Mouse (Mus musculus) bone marrow macrophage, adult 2 months (primary cell): ENCODE results near the gene Erc2. TPM values are rescaled to one million over a fixed set of nuclear protein-coding genes. Genes with fewer than 3 reads are reported as not detected.
"Not testable (repeated sequence)": the region's sequence is repeated elsewhere in the genome, so short reads cannot be mapped to it uniquely, and the experiment has no call there.

Experiments
- H3K27ac ChIP-seq: 2 replicates; pipeline ENCODE4 v1.5.1; 2012; ENCODE audit warnings: low read depth, low read length; ENCODE audit not compliant: insufficient read depth
- H3K4me1 ChIP-seq: 2 replicates; pipeline ENCODE4 v1.6.1; 2012; ENCODE audit warnings: low read length; ENCODE audit not compliant: control insufficient read depth, insufficient read depth
- H3K4me3 ChIP-seq: 2 replicates; pipeline ENCODE4 v1.5.1; 2012; ENCODE audit warnings: mild to moderate bottlenecking, low read length, moderate library complexity; ENCODE audit not compliant: insufficient read depth
- CTCF ChIP-seq: IDR thresholded peaks from 2 replicates; pipeline ENCODE4 v1.5.1; 2012; ENCODE audit warnings: low read depth, mild to moderate bottlenecking, low read length, moderate library complexity
- POLR2A ChIP-seq: IDR thresholded peaks from 2 replicates; pipeline ENCODE4 v1.6.1; 2012; ENCODE audit warnings: mild to moderate bottlenecking, low read depth, low read length, borderline replicate concordance
- polyA plus RNA-seq: library from polyadenylated mRNA; stranded (reverse); fragments of >200 nt; gene quantifications from 2 replicates; pipeline ENCODE4 v1.2.4, GENCODE M21; 2012; ENCODE audit not compliant: missing spikeins, insufficient read depth, insufficient read length

Erc2 gene
- polyA plus RNA-seq, result not detected in 2 replicates

GRCm38 (mm10) chr14:27622176-27622922 is at the start of gene Erc2:
TSS of gene Erc2 (plus strand) at chr14:27622428.
- H3K4me1 ChIP-seq, result no peaks in the 10 kb centered on the region
- peak within 1 kb of the TSS; percentile 20; the same call in 1 of the 2 replicates for H3K4me3 ChIP-seq

GRCm38 (mm10) chr14:27578443-27578842 is 43.8 kb upstream of the Erc2 start:
- TF ChIP-seq CTCF, result no peak
- TF ChIP-seq POLR2A, result no peak
- Histone ChIP-seq H3K4me3 (no peak overlapping the region), H3K4me1 (no peaks in the 10 kb centered on the region), H3K27ac (no peak overlapping the region)

More at GRCm38 (mm10) chr14:27622176-27622922, at the start of gene Erc2:
- no peak within 1 kb of the TSS for H3K27ac ChIP-seq
- TF ChIP-seq POLR2A (no peak), CTCF (no peak)

- not testable (repeated sequence) for H3K4me1 ChIP-seq, H3K4me3 ChIP-seq, H3K27ac ChIP-seq
Measured at GRCm38 (mm10) chr14:27589616-27590015, 32.6 kb upstream of the Erc2 start.

- no peak overlapping the region for H3K27ac ChIP-seq
- no peak overlapping the region for H3K4me3 ChIP-seq
- TF ChIP-seq POLR2A (no peak), CTCF (no peak)
- H3K4me1 ChIP-seq, result no peaks in the 10 kb centered on the region
Measured at GRCm38 (mm10) chr14:27592163-27592562, 30.1 kb upstream of the Erc2 start.

- no peak overlapping the region for H3K4me3 ChIP-seq
- no peaks in the 10 kb centered on the region for H3K4me1 ChIP-seq
- TF ChIP-seq POLR2A, result no peak
- peak; percentile 43; the same call in 1 of the 2 replicates for TF ChIP-seq CTCF
- no peak overlapping the region for H3K27ac ChIP-seq
Measured at GRCm38 (mm10) chr14:27596265-27596664, 26.0 kb upstream of the Erc2 start.

GRCm38 (mm10) chr14:27602136-27602535 is 20.1 kb upstream of the Erc2 start:
- no peak for TF ChIP-seq POLR2A
- TF ChIP-seq CTCF, result no peak
- Histone ChIP-seq H3K27ac (no peak overlapping the region), H3K4me3 (no peak overlapping the region), H3K4me1 (no peaks in the 10 kb centered on the region)

GRCm38 (mm10) chr14:27607419-27607818 is 14.8 kb upstream of the Erc2 start:
- no peak for TF ChIP-seq CTCF
- TF ChIP-seq POLR2A, result no peak
- no peak overlapping the region for H3K4me3 ChIP-seq

GRCm38 (mm10) chr14:27613766-27614165 is 8.5 kb upstream of the Erc2 start:
- H3K4me1 ChIP-seq, result no peaks in the 10 kb centered on the region
- H3K27ac ChIP-seq, result no peak overlapping the region
- H3K4me3 ChIP-seq, result no peak overlapping the region
- TF ChIP-seq POLR2A (no peak), CTCF (no peak)

More at GRCm38 (mm10) chr14:27607419-27607818, 14.8 kb upstream of the Erc2 start:
- H3K27ac ChIP-seq, result no peak overlapping the region
- no peaks in the 10 kb centered on the region for H3K4me1 ChIP-seq

GRCm38 (mm10) chr14:27617286-27617685 is 4.9 kb upstream of the Erc2 start:
- TF ChIP-seq POLR2A (no peak), CTCF (no peak)

GRCm38 (mm10) chr14:27621576-27621975 is 652 bp upstream of the Erc2 start:
- no peak overlapping the region for H3K4me3 ChIP-seq
- no peaks in the 10 kb centered on the region for H3K4me1 ChIP-seq
- no peak for TF ChIP-seq CTCF
- no peak for TF ChIP-seq POLR2A
- no peak overlapping the region for H3K27ac ChIP-seq

More at GRCm38 (mm10) chr14:27617286-27617685, 4.9 kb upstream of the Erc2 start:
- Histone ChIP-seq H3K4me1 (no peaks in the 10 kb centered on the region), H3K27ac (no peak overlapping the region), H3K4me3 (no peak overlapping the region)

GRCm38 (mm10) chr14:27622923-27623219 is 643 bp downstream of the Erc2 start:
- no peak overlapping the region for H3K27ac ChIP-seq
- H3K4me1 ChIP-seq, result no peaks in the 10 kb centered on the region
- TF ChIP-seq POLR2A, result no peak
- no peak for TF ChIP-seq CTCF
- H3K4me3 ChIP-seq, result no peak overlapping the region
